Mouse (Mus musculus) retina, adult 2 months (tissue): ENCODE measurements around the gene Ngfr.
A peak's percentile ranks its signal among the peaks of the same experiment; 100 is the strongest.

Experiments used
- DNase-seq: peaks from one replicate; pipeline ENCODE4 v3.0.0-alpha.2; 2012; ENCODE audit warnings: low read depth, low spot score

The Ngfr gene

DNA sequence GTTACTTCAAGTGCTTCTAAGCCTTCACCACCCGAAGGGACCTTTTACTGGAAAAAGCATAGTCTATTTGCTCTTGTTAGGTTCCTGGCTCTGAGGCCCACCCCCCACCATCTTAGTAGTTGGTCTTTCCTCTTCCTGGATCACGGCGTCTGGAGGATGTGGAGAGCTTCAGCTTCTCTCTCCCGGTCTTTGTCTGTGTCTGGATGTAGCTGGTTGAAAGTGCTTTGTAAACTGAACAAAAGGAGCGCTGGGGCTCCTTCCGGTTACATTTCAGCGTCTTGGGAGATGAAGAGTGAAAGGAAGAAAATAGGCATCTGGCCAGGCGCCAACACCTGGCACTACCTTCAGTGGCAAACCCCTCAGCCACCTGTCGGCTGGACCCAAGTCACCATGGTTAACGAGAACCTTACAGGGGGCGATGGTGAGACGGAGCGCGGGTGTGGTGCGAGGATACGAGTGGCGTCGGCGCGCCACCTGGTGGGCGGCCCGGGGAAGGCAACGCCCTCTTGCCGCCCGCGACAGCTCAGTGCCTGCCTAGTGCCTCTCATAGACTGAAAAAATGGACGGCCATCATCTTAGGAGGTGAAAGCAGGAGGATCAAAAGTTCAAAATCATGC, 67.0 kb downstream of the Ngfr start:
- DNase-seq = peak; percentile 64

DNA sequence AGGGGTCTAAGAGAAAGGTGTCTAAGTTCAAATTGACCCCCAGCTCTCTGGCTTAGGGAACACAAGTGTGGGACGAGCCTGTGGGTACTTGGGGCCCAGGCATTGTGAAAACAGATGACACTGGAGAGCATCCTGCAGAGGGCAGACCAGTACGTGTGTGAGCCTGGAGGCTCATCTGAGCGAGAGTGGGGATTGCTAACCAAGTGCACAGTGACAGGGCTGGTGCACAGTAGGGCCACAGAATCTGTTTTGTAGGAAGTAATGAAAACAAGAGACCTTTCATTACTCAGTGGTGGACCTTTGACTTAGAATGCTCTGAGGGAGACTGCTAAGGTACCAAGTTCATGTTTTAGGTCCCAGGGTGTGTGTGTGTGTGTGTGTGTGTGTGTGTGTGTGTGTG, 67.5 kb downstream of the Ngfr start:
- DNase-seq = no peak

GRCm38 (mm10) chr11:95519299-95519698, 68.2 kb downstream of the Ngfr start:
- DNase-seq = no peak
